Mouse (Mus musculus): ENCODE results near the gene Itih4.

Itih4 gene

GRCm38 (mm10) chr14:30944745-30945144 is 58.5 kb downstream of the Itih4 start:
- DNase-seq, result no peak

GRCm38 (mm10) chr14:30949986-30950385 is 63.7 kb downstream of the Itih4 start:
- no peak for DNase-seq

- DNase-seq, result peak; percentile 95 to 96
Measured at GRCm38 (mm10) chr14:30951154-30951825, 65.0 kb downstream of the Itih4 start, which contains the start of gene Nek4. TSS of gene Nek4 (plus strand) at chr14:30951377.

Data from cerebellum, postnatal 36 days (tissue).